Mouse (Mus musculus) layer of hippocampus, adult 2 months (tissue): ENCODE data around the gene Zdhhc14. TPM values are rescaled to one million over a fixed set of nuclear protein-coding genes. Genes with fewer than 3 reads are reported as not detected.

Source experiments
- DNase-seq, 2 experiments: peaks; one replicate each; pipeline ENCODE4 v3.0.0; 2022; ENCODE audit warnings: low spot score in 2 of 2
- H3K27ac ChIP-seq: fragments of 200-600 bp; 2 replicates; pipeline ENCODE4 v1.8.1; 2022
- H3K4me3 ChIP-seq: fragments of 200-600 bp; 2 replicates; pipeline ENCODE4 v1.8.1; 2022; ENCODE audit warnings: mild to moderate bottlenecking
- CTCF ChIP-seq: fragments of 200-600 bp; conservative IDR thresholded peaks from 2 replicates; pipeline ENCODE4 v1.8.1; 2022; ENCODE audit warnings: antibody characterized with exemption, mild to moderate bottlenecking, moderate library complexity
- total RNA-seq, 2 experiments: library from RNA; stranded (reverse); gene quantifications; 2 replicates each; pipeline ENCODE4 v1.2.3; 2021

Zdhhc14 gene
- total RNA-seq, 2 experiments from 2014 or later: 40.6 to 48.6 TPM

- TF ChIP-seq CTCF: peak; percentile 13; the same call in 1 of the 2 replicates
- peak overlapping the region; percentile 86 for H3K4me3 ChIP-seq
- peak; percentile 89 to 97 for DNase-seq
- peak overlapping the region; percentile 99 for H3K27ac ChIP-seq
These were observed 1.1 kb upstream of the Zdhhc14 start for GRCm38 (mm10) chr17:5491031-5491800.

DNA sequence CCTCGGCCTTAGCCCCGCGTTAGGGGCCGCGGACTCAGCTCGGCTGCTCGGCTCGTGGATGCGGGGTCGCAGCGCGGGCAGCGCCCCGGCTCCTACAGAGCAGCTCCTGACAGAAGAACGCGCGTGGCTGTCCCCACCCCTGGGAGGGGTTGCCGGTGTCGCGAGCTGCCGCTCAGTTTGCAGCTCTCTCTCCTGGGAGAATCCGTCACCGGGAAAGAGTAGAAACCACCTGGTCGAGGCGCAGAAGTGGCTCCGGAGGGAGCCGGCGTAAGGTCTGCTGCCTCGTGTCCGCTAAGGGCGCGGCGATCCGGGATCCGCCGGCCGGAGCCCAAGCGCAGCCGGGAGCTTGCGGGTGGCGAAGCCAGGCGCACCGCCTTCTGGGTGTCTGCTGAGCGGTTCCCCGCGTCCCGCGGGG is 396 bp downstream of the Zdhhc14 start:
- Histone ChIP-seq H3K27ac (peak overlapping the region; percentile 99), H3K4me3 (peak overlapping the region; percentile 86)
- DNase-seq: no peak
- TF ChIP-seq CTCF: no peak

DNA sequence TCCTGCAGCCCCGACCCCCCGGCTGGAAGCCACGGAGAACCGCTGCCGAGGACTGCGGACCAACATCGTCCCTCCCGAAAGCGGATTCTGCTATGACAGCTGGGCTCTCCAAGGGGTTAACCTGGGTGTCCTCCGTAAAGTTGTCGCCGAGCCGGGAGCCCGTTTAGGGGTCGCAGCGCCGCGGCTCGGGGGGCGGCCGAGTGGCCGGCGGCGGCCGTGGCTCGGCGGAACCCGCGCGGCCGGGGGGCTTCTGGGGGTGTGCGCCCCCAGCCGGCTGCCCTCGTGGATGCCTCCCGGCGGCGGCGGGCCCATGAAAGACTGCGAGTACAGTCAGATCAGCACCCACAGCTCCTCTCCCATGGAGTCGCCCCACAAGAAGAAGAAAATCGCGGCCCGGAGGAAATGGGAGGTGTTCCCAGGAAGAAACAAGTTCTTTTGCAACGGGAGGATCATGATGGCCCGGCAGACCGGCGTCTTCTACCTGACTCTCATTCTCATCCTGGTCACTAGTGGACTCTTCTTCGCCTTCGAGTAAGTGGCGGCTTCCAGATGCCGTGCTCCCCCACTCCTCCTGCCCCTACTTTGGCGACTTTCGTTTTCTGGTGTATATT is 909 bp downstream of the Zdhhc14 start:
- H3K4me3 ChIP-seq: peak overlapping the region; percentile 86
- peak; percentile 36; the same call in 1 of the 2 replicates for TF ChIP-seq CTCF
- DNase-seq: peak in 1 of 2 experiments; percentile 48
- H3K27ac ChIP-seq: peak overlapping the region; percentile 99

DNA sequence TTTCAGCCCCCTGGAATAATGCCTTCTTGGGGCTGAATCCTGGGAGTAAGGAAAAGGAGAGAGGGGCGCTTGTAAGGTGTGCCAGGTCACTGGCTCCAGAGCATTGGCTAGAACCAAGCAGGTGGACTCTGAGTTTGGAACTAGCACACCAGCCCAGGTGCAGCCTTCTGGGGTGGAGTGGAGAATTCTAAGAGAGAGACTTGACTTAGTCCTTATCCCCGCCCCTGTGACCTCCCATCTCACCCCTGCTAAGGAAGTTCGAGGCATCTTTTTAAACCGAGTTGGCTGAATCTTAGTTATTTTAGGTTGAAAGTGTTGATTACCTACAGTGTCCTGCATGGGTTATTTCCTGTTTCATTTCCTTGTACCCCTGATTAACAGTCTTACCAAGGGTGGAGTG is 1.5 kb downstream of the Zdhhc14 start:
- Histone ChIP-seq H3K4me3 (peak overlapping the region; percentile 86), H3K27ac (peak overlapping the region; percentile 99)
- TF ChIP-seq CTCF: no peak
- no peak for DNase-seq

DNA sequence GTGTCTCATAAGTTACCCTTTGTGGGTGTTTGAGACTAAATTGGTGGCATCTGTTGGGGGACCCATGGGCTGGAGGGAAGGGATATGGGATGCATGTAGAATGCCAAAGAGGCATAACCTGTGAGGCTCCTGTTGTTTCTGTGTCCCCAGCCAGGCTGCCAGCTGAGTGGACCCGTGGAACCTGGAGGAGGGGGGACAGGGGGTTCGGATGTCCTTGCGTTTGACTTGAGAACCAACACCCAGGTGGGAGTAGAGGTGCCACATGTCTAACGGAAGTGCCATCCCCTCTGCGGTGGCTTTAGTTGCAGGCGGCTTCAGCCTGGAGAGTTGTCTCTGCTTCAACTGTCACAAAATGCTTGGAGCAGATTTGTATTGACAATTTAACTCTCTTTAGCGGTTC is 2.5 kb downstream of the Zdhhc14 start:
- no peak for DNase-seq
- Histone ChIP-seq H3K4me3 (peak overlapping the region; percentile 86), H3K27ac (peak overlapping the region; percentile 70)
- TF ChIP-seq CTCF: no peak

DNA sequence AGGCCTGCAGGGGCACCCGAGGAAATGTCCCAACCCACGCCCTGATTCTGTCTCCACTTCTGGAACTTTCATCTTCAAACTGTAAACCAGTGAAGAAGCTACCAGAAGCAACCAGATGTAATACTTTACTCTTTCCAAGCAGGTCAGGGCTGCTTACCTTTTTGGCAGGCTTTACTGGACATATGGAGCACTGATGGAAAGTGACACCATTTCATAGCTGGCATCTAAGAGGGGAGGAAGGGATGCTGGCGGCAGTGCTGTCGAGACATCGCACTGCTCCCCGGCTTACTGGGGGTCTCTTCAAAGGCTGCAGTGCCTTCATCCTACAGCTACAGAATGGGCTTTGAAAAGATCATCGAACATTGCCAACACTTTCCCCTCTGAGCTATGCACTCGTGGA is 5.3 kb downstream of the Zdhhc14 start:
- H3K4me3 ChIP-seq: no peak overlapping the region

GRCm38 (mm10) chr17:5498996-5499395 is 6.6 kb downstream of the Zdhhc14 start:
- DNase-seq: no peak
- Histone ChIP-seq H3K4me3 (no peak overlapping the region), H3K27ac (no peak overlapping the region)
- no peak for TF ChIP-seq CTCF

More for the DNA sequence above, 5.3 kb downstream of the Zdhhc14 start:
- TF ChIP-seq CTCF: no peak
- DNase-seq: no peak
- no peak overlapping the region for H3K27ac ChIP-seq

GRCm38 (mm10) chr17:5503981-5504760 is 11.8 kb downstream of the Zdhhc14 start:
- no peak for TF ChIP-seq CTCF
- no peak overlapping the region for H3K4me3 ChIP-seq
- no peak for DNase-seq
- no peak overlapping the region for H3K27ac ChIP-seq

- Histone ChIP-seq H3K4me3 (no peak overlapping the region), H3K27ac (no peak overlapping the region)
- no peak for TF ChIP-seq CTCF
- no peak for DNase-seq
These were observed 12.6 kb downstream of the Zdhhc14 start for GRCm38 (mm10) chr17:5504969-5505368.

DNA sequence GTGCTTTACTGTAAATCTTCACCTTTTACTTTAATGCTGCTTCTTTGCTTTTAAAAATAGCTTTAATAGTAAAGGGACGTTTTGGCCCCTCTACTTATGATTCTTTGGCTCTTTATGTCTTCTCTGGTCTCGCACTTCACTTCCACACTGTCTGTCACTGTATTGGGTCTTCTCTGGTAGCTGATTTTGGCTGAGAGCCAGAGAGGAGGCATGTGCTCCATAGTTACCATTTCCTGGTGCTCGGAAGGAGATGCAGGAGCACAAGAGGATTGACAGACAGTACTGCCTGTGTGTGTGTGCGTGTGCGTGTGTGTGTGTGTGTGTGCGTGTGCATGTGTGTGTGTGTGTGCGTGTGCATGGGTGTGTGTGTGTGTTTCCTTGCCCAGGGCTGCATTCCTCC is 14.2 kb downstream of the Zdhhc14 start:
- no peak for TF ChIP-seq CTCF
- Histone ChIP-seq H3K27ac (no peak overlapping the region), H3K4me3 (no peak overlapping the region)
- DNase-seq: peak in 1 of 2 experiments; percentile 52

DNA sequence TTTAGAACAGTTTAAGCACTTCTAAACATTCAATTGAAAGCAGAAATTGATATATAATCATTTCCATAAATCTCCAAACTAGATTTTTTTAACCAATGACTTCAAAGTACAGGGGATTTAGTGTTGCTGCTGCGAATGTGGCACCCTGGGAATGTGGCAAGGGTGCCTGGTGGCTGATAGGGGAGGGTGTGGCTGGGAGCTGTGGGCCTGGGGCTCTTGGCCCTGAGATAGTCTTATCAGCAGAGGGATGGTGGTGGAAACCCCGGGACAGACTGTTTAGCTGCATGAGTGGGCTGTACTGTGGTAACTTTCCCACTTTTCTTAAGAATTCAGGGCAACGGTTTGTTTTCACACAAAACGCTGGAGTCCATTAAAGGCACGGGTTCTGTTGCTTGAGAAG is 14.6 kb downstream of the Zdhhc14 start:
- DNase-seq: no peak
- H3K27ac ChIP-seq: 0 out of 2 replicates have a peak overlapping the region, but pooled peaks have one; percentile 48
- no peak overlapping the region for H3K4me3 ChIP-seq
- TF ChIP-seq CTCF: no peak

DNA sequence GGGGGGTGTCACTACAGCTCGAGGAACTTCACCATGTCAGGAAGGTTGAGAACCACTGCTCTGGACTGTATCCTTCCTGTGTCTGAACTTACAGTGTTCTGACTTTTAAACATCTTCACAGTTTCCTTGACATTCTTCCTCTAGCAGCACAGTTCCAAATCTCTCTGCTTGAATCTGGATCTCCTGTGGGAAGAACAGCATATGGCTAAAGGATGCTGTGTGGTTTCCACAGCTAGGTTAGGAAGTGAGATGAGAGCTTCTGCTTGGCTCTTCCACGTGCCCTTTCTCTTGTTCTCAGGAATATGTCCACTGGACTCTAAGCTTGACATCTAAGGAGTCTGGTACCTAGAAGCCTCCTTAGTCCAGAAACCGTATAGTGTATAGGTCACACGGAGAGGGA is 15.7 kb downstream of the Zdhhc14 start:
- no peak overlapping the region for H3K4me3 ChIP-seq
- H3K27ac ChIP-seq: 0 out of 2 replicates have a peak overlapping the region, but pooled peaks have one; percentile 23
- no peak for TF ChIP-seq CTCF
- no peak for DNase-seq

- Histone ChIP-seq H3K27ac (no peak overlapping the region), H3K4me3 (no peak overlapping the region)
- TF ChIP-seq CTCF: no peak
- no peak for DNase-seq
These were observed 18.2 kb downstream of the Zdhhc14 start for GRCm38 (mm10) chr17:5510564-5510963.
